Mouse (Mus musculus) neural tube, embryonic 12.5 days (tissue): ENCODE data around the gene Fam117a. TPM values are rescaled to one million over a fixed set of nuclear protein-coding genes. Genes with fewer than 3 reads are reported as not detected.
A peak's percentile ranks its signal among the peaks of the same experiment; 100 is the strongest.
"Not testable (repeated sequence)": the region's sequence is repeated elsewhere in the genome, so short reads cannot be mapped to it uniquely, and the experiment has no call there.

Experiments used
- ATAC-seq: fragments of 200-750 bp; cut with Nextera tagmentation; 2 replicates; pipeline ENCODE4 v1.8.0; 2017; ENCODE audit warnings: low read depth, mild to moderate bottlenecking, moderate TSS enrichment, moderate library complexity; ENCODE audit not compliant: low FRiP score
- H3K27ac ChIP-seq: fragments of 300-500 bp; sonication (generic); 2 replicates; pipeline ENCODE4 v1.5.1; 2016
- H3K27me3 ChIP-seq: fragments of 300-500 bp; sonication (generic); replicated peaks from 2 replicates; pipeline ENCODE4 v1.6.1; 2016; ENCODE audit warnings: mild to moderate bottlenecking
- H3K36me3 ChIP-seq: fragments of 300-500 bp; sonication (generic); 2 replicates; pipeline ENCODE4 v1.6.1; 2016; ENCODE audit warnings: mild to moderate bottlenecking
- H3K4me1 ChIP-seq: fragments of 300-500 bp; sonication (generic); 2 replicates; pipeline ENCODE4 v1.6.1; 2016
- H3K4me2 ChIP-seq: fragments of 300-500 bp; sonication (generic); replicated peaks from 2 replicates; pipeline ENCODE4 v1.6.1; 2016; ENCODE audit warnings: mild to moderate bottlenecking
- H3K4me3 ChIP-seq: fragments of 300-500 bp; sonication (generic); 2 replicates; pipeline ENCODE4 v1.5.1; 2016
- H3K9ac ChIP-seq: fragments of 300-500 bp; sonication (generic); 2 replicates; pipeline ENCODE4 v1.6.1; 2016; ENCODE audit warnings: mild to moderate bottlenecking
- H3K9me3 ChIP-seq: fragments of 300-500 bp; sonication (generic); 2 replicates; pipeline ENCODE4 v1.6.1; 2016; ENCODE audit warnings: mild to moderate bottlenecking
- WGBS: fragments of 180-500 bp; shearing (Covaris S2); methylation state at CpG from one replicate; pipeline ENCODE4 v1.1.7; 2016; 5-methylcytosine and 5-hydroxymethylcytosine counted together
- polyA plus RNA-seq: library from polyadenylated mRNA; unstranded; fragments of >200 nt; fragmentation: Nextera tagmentation; extraction: Ambion mirVana; gene quantifications from 2 replicates; pipeline ENCODE4 v1.2.1, GENCODE M21; 2016

The Fam117a gene
- polyA plus RNA-seq, 1 experiment from 2014 or later, result 8.7 TPM

DNA sequence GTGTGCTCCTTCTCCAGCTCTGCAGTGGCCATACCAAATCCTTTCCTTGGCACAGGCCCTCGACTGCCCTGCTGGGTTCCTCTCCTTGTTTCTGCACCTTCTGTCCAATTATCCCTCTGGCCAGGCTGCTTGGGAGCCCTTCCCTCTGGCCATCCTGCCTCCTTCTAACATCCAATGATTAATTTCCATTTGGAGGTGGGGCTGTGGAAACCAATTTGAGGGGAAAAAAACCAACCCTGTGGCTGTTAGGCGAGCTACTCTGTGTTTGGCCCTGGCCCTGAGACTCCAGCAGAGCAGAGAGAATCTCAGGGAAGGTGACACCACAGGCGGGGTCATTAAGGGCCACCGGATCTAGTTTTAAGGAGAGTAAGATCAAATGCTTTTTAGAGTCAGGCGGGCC, 65.4 kb downstream of the Fam117a start:
- no peak overlapping the region for H3K27ac ChIP-seq
- ATAC-seq, result no peak
- no peak overlapping the region for H3K4me3 ChIP-seq
- H3K27me3 ChIP-seq, result no peaks in the 10 kb centered on the region
- WGBS, result 17% methylated on average over 5 of the region's 5 CpGs
- no peaks in the 10 kb centered on the region for H3K36me3 ChIP-seq
- H3K9me3 ChIP-seq, result no peaks in the 10 kb centered on the region
- no peak overlapping the region for H3K4me2 ChIP-seq
- H3K9ac ChIP-seq, result no peak overlapping the region
- H3K4me1 ChIP-seq, result no peaks in the 10 kb centered on the region

DNA sequence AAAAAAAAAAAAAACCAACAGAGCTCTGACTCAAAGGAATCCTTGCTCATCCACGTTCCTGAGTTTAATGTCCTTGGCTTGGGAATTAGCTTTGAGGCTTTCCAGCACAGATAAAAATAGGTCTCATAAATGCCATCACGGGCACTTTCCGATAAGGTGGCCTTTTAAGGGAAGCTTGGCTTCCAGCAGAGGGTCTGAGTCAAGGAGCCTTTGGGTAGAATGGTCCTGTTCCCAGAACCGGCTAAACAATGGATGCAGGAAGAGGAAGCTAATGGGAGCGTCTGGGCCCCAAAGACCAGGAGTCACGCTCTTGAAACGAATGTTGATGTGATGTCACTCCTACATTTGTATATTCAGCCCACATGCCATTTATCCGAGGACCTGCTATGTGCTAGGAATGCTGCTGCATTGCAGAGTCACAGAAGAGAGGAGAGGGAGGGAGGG, 65.9 kb downstream of the Fam117a start:
- Histone ChIP-seq H3K4me1 (no peaks in the 10 kb centered on the region), H3K27ac (no peak overlapping the region), H3K9me3 (no peaks in the 10 kb centered on the region), H3K4me3 (no peak overlapping the region), H3K27me3 (no peaks in the 10 kb centered on the region), H3K36me3 (no peaks in the 10 kb centered on the region), H3K4me2 (no peak overlapping the region), H3K9ac (no peak overlapping the region)
- no peak for ATAC-seq
- WGBS, result 11% methylated on average over 8 of the region's 8 CpGs

DNA sequence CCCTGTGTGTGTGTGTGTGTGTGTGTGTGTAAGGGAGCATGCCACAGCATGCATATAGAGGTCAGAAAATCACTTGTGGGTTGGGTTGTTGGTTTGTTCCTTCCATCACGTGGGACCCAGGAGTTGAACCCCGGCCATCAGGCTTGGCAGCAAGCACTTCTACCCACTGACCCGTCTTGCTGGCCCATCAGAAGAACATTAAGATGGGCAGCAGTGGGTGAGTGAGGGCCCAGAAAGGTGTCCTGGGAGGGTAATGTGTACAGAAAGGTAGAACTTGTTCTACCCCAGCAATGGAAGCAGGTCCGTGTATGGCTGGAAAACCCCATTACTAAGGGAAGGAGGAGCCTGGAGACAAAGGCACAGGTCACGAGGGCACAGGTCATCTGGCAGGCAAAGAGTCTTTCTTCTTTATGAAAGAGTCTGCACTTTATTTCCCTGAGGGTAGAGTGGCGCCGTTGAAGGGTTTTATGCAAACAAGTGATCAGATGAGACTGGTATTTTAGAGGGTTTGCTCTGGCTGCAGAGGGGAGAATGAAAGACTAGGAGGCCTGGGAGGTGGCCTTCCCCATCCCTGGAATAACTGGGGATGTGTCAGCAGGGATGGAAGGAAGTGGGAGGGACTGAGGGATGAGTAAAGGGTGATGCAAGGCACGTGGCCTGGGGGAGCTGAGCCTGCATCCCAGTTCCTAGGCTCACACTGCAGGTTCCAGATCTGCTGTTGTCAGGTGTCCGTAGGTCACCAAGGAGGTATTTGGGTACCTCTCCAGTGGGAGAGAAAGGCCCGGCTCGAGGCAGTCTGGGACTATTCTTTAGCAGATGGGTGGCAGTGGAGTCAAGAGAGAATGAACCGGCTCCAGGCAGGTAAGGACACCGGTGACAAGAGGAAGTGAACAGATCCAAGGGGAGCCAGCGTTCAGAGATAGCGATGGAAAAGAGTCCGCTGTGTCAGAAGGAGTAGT, 66.8 kb downstream of the Fam117a start:
- ATAC-seq, result no peak
- Histone ChIP-seq H3K9ac (no peak overlapping the region), H3K27me3 (no peaks in the 10 kb centered on the region), H3K27ac (no peak overlapping the region), H3K4me2 (no peak overlapping the region), H3K4me3 (no peak overlapping the region), H3K36me3 (no peaks in the 10 kb centered on the region), H3K9me3 (no peaks in the 10 kb centered on the region), H3K4me1 (no peaks in the 10 kb centered on the region)
- 66% methylated on average over 16 of the region's 16 CpGs for WGBS

- no peak for ATAC-seq
- Histone ChIP-seq H3K9ac (no peak overlapping the region), H3K9me3 (no peaks in the 10 kb centered on the region), H3K36me3 (no peaks in the 10 kb centered on the region), H3K4me1 (no peaks in the 10 kb centered on the region), H3K4me2 (no peak overlapping the region), H3K27ac (no peak overlapping the region), H3K27me3 (no peaks in the 10 kb centered on the region), H3K4me3 (no peak overlapping the region)
- 75% methylated on average over 4 of the region's 4 CpGs for WGBS
These were observed 69.0 kb downstream of the Fam117a start for GRCm38 (mm10) chr11:95405771-95406170.

DNA sequence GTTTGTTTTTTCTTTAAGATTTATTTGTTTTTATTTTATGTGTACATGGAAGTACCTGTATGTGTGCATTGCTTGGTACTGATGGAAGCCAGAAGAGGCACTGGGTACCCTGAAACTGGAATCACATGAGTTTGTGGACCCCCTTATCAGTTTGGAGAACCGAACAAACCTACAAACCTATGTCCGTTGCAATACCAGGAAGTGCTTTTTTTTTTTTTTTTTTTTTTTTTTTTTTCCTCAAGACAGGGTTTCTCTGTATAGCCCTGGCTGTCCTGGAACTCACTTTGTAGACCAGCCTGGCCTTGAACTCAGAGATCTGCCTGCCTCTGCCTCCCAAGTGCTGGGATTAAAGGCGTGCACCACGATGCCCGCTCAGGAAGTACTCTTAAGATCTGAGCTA, 69.6 kb downstream of the Fam117a start:
- not testable (repeated sequence) for H3K36me3 ChIP-seq, H3K4me2 ChIP-seq, H3K4me1 ChIP-seq, H3K27ac ChIP-seq, H3K4me3 ChIP-seq, H3K9ac ChIP-seq, H3K27me3 ChIP-seq, H3K9me3 ChIP-seq, ATAC-seq
- 91% methylated on average over 5 of the region's 5 CpGs for WGBS

DNA sequence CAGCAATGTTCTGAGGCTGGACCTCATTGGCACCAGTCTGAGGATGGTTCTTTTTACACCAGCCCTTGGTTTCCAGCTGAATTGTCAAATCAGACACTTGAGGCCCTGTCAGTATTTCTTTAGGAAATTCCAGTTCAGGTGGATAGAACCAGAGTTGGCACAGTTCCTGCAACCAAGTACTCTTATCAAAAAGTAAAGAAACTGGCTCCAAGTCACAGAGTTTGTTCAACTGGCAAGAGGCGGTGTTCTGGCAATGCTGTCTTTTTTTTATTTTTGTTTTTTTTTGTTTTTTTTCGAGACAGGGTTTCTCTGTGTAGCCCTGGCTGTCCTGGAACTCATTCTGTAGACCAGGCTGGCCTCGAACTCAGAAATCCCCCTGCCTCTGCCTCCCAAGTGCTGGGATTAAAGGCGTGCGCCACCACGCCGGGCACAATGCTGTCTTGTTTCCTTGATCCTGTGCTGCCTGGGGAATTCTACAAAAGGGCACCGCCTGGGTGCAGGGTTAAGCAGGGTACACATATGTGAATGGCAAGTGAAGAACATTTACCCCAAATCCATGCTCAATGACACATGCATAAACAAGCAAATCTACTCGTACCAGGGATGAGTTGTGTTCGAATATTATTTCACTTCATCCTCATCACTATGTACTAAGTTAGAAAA, 72.8 kb downstream of the Fam117a start:
- Histone ChIP-seq H3K9ac (no peak overlapping the region), H3K4me1 (no peaks in the 10 kb centered on the region), H3K4me3 (no peak overlapping the region), H3K9me3 (no peaks in the 10 kb centered on the region), H3K36me3 (no peaks in the 10 kb centered on the region), H3K4me2 (no peak overlapping the region), H3K27ac (no peak overlapping the region), H3K27me3 (no peaks in the 10 kb centered on the region)
- ATAC-seq, result no peak
- WGBS, result 87% methylated on average over 10 of the region's 10 CpGs

DNA sequence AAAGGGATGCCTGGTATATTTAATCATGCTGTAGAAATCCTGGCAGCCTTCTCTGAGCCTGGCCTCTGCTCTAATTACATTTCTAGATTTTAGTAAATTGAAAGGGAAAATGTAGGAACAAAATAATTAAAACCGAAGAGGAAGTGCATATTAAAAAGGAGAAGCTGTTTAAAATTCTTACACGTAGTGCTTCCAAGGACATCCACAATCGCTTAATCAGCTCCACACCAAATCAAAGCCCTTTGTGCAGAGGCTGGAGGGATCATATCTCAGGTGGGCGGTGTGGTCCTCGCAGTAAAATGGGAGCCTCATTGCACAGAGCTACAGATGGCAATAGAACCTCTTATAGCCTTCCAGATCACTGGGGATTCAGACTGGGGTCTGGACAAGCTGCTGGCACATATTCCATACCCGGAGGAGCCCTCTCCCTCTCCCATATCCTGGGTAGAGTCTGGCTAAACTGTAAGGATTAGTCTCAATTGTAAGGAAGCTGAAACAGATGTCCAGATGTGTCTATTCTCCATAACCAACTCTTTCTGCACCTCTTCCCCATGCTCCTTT, 74.7 kb downstream of the Fam117a start:
- no peak overlapping the region for H3K9ac ChIP-seq
- no peak overlapping the region for H3K4me2 ChIP-seq
- H3K4me3 ChIP-seq, result no peak overlapping the region
- WGBS, result 80% methylated on average over 6 of the region's 6 CpGs
- no peak for ATAC-seq
- H3K9me3 ChIP-seq, result no peaks in the 10 kb centered on the region
- H3K4me1 ChIP-seq, result peaks cover 10% of the 10 kb centered on the region
- no peaks in the 10 kb centered on the region for H3K27me3 ChIP-seq
- no peak overlapping the region for H3K27ac ChIP-seq
- H3K36me3 ChIP-seq, result no peaks in the 10 kb centered on the region

DNA sequence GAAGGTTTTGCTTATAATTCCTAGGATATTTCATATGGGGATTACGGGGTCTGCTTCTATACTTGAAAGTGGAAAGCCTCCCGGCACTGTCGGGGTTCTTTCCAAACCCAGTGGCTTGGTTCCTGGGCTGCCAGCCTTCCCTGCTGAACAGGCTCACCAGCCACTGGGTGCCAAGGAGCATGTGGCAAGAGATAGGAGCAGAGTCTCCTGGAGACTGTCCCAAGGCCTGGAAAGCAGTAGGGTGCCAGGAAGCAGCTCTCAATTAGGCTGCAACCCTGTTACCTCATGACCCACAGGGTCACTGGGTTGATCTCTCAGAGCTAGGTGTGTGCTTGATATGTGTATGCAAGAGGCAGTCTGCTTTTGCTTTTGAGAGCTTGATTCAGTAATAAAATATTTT, 75.8 kb downstream of the Fam117a start:
- Histone ChIP-seq H3K36me3 (no peaks in the 10 kb centered on the region), H3K27ac (no peak overlapping the region), H3K9me3 (no peaks in the 10 kb centered on the region), H3K4me2 (no peak overlapping the region), H3K4me1 (peaks cover 10% of the 10 kb centered on the region), H3K27me3 (no peaks in the 10 kb centered on the region), H3K9ac (no peak overlapping the region), H3K4me3 (no peak overlapping the region)
- ATAC-seq, result no peak
- 92% methylated on average over 3 of the region's 3 CpGs for WGBS

- Histone ChIP-seq H3K4me2 (peak within 1 kb of the TSS; percentile 69), H3K27ac (peak within 1 kb of the TSS; percentile 72), H3K9ac (peak within 1 kb of the TSS; percentile 57), H3K36me3 (no peaks in the 10 kb centered on the region), H3K4me1 (peaks cover 10% of the 10 kb centered on the region), H3K9me3 (no peaks in the 10 kb centered on the region), H3K4me3 (peak within 1 kb of the TSS; percentile 48), H3K27me3 (no peaks in the 10 kb centered on the region)
- peak; percentile 90 for ATAC-seq
- WGBS, result 3% methylated on average over 54 of the region's 58 CpGs
These were observed 77.1 kb downstream of the Fam117a start, which contains the start of gene Spop for GRCm38 (mm10) chr11:95413641-95414535. Gene Spop (plus strand): TSS chr11:95414080.

DNA sequence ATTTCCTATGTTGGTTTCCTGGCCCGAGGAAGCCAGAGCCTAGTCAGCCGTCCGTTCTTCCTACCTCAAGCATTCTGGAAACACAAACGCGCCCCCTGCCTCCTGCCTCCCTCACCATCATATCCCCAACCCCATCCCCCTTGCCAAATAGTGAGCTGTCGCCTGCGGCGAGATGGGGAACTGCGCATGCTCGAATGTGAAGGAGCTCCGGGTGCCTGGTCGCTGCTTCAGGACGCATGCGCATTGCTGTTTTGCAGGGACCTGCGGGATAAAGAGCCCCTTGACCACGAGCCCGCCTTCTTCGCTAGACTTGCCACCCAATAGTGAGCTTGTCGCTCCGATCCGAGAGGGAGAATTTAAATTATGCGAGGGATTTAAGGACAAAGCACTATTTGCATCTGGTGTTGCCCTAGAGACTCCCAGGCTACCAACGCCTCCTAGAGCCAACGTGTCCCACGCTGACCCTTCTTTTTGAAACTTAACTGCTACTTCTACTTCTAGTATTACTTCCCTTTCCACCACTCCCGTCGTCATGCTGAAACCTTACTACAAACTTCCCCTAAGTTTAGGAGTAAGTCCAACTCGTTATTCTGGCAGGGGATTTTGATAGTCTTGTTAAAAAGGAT, 77.8 kb downstream of the Fam117a start:
- H3K4me1 ChIP-seq, result peaks cover 10% of the 10 kb centered on the region
- H3K27ac ChIP-seq, result peak overlapping the region; percentile 72
- no peaks in the 10 kb centered on the region for H3K36me3 ChIP-seq
- H3K9ac ChIP-seq, result peak overlapping the region; percentile 57
- peak overlapping the region; percentile 48 for H3K4me3 ChIP-seq
- under 1% methylated on average over 28 of the region's 28 CpGs for WGBS
- H3K27me3 ChIP-seq, result no peaks in the 10 kb centered on the region
- no peaks in the 10 kb centered on the region for H3K9me3 ChIP-seq
- H3K4me2 ChIP-seq, result peak overlapping the region; percentile 69
- ATAC-seq, result peak; percentile 86

DNA sequence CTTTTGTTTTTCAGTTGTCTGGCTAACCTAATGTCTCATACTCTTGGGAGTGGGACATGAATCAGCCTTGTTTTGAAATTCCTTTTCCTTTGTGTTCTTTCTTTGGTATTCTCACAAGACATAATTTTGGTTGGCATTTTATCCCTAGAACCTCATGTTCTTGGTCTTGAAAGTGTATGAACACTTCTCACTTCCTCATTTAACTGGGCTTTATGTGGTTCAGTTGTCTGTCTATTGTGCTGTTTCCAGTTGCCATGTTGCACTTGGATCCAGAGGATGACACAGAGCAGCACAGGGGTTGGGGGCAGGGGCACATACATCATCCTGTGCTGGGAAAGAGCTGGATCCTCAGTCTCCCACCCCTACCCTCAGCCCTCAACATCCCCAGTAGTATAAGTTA, 79.1 kb downstream of the Fam117a start:
- Histone ChIP-seq H3K4me2 (peak overlapping the region; percentile 69), H3K9ac (peak overlapping the region; percentile 26; the same call in 1 of the 2 replicates), H3K36me3 (no peaks in the 10 kb centered on the region), H3K27ac (0 out of 2 replicates have a peak overlapping the region, but pooled peaks have one; percentile 8), H3K9me3 (no peaks in the 10 kb centered on the region), H3K27me3 (no peaks in the 10 kb centered on the region), H3K4me3 (no peak overlapping the region), H3K4me1 (peaks cover 10% of the 10 kb centered on the region)
- ATAC-seq, result no peak
